Mouse (Mus musculus) limb, embryonic 12.5 days (tissue): Measurements from ENCODE around the gene Nrg3. TPM values are rescaled to one million over a fixed set of nuclear protein-coding genes. Genes with fewer than 3 reads are reported as not detected.

Experiments
- ATAC-seq: fragments of 200-750 bp; cut with Nextera tagmentation; 2 replicates; pipeline ENCODE4 v1.8.0; 2017; ENCODE audit warnings: low read depth, moderate TSS enrichment; ENCODE audit not compliant: insufficient number of reproducible peaks, insufficient read depth, low FRiP score, low TSS enrichment
- H3K27ac ChIP-seq: fragments of 300-500 bp; sonication (generic); 2 replicates; pipeline ENCODE4 v1.5.1; 2016; ENCODE audit warnings: mild to moderate bottlenecking, moderate library complexity
- H3K27me3 ChIP-seq: fragments of 300-500 bp; sonication (generic); 2 replicates; pipeline ENCODE4 v1.6.1; 2016; ENCODE audit warnings: mild to moderate bottlenecking, moderate library complexity
- H3K36me3 ChIP-seq: fragments of 300-500 bp; sonication (generic); 2 replicates; pipeline ENCODE4 v1.6.1; 2016; ENCODE audit warnings: mild to moderate bottlenecking, moderate library complexity
- H3K4me1 ChIP-seq: fragments of 300-500 bp; sonication (generic); replicated peaks from 2 replicates; pipeline ENCODE4 v1.6.1; 2016
- H3K4me2 ChIP-seq: fragments of 300-500 bp; sonication (generic); 2 replicates; pipeline ENCODE4 v1.6.1; 2016; ENCODE audit warnings: mild to moderate bottlenecking, moderate library complexity
- H3K4me3 ChIP-seq: fragments of 300-500 bp; sonication (generic); replicated peaks from 2 replicates; pipeline ENCODE4 v1.5.1; 2016; ENCODE audit warnings: mild to moderate bottlenecking
- H3K9ac ChIP-seq: fragments of 300-500 bp; sonication (generic); replicated peaks from 2 replicates; pipeline ENCODE4 v1.6.1; 2016; ENCODE audit warnings: mild to moderate bottlenecking, moderate library complexity
- H3K9me3 ChIP-seq: fragments of 300-500 bp; sonication (generic); 2 replicates; pipeline ENCODE4 v1.6.1; 2016; ENCODE audit warnings: mild to moderate bottlenecking, moderate library complexity
- WGBS: fragments of 180-500 bp; shearing (Covaris S2); methylation state at CpG from one replicate; pipeline ENCODE4 v1.1.7; 2016; 5-methylcytosine and 5-hydroxymethylcytosine counted together
- polyA plus RNA-seq: library from polyadenylated mRNA; unstranded; fragments of >200 nt; fragmentation: Nextera tagmentation; extraction: Ambion mirVana; gene quantifications from 2 replicates; pipeline ENCODE4 v1.2.1, GENCODE M21; 2016

Gene Nrg3
- polyA plus RNA-seq, 1 experiment from 2014 or later, result 0.14 TPM

- H3K4me1 ChIP-seq, result no peaks in the 10 kb centered on the region
- H3K9me3 ChIP-seq, result no peaks in the 10 kb centered on the region
- ATAC-seq, result no peak
- 80% methylated on average over 1 of the region's 1 CpGs for WGBS
- H3K9ac ChIP-seq, result no peak overlapping the region
- no peaks in the 10 kb centered on the region for H3K27me3 ChIP-seq
- no peaks in the 10 kb centered on the region for H3K36me3 ChIP-seq
- H3K4me2 ChIP-seq, result no peak overlapping the region
- H3K27ac ChIP-seq, result no peak overlapping the region
- no peak overlapping the region for H3K4me3 ChIP-seq
Observed at GRCm38 (mm10) chr14:39373220-39373619, 99.7 kb downstream of the Nrg3 start.

- no peaks in the 10 kb centered on the region for H3K36me3 ChIP-seq
- H3K4me3 ChIP-seq, result no peak overlapping the region
- H3K27me3 ChIP-seq, result no peaks in the 10 kb centered on the region
- no peak overlapping the region for H3K9ac ChIP-seq
- H3K27ac ChIP-seq, result no peak overlapping the region
- no peak overlapping the region for H3K4me2 ChIP-seq
- no peak for ATAC-seq
- H3K4me1 ChIP-seq, result no peaks in the 10 kb centered on the region
- WGBS, result 91% methylated on average over 2 of the region's 2 CpGs
- no peaks in the 10 kb centered on the region for H3K9me3 ChIP-seq
Observed at GRCm38 (mm10) chr14:39356251-39356650, 116.6 kb downstream of the Nrg3 start.

GRCm38 (mm10) chr14:39351979-39352737 lies 120.7 kb downstream of the Nrg3 start:
- no peak overlapping the region for H3K27ac ChIP-seq
- WGBS, result 79% methylated on average over 4 of the region's 4 CpGs

GRCm38 (mm10) chr14:39317424-39318110 lies 155.3 kb downstream of the Nrg3 start:
- ATAC-seq, result no peak
- Histone ChIP-seq H3K4me2 (no peak overlapping the region), H3K27me3 (no peaks in the 10 kb centered on the region), H3K36me3 (no peaks in the 10 kb centered on the region), H3K4me3 (no peak overlapping the region), H3K27ac (no peak overlapping the region), H3K9ac (no peak overlapping the region), H3K9me3 (no peaks in the 10 kb centered on the region), H3K4me1 (no peaks in the 10 kb centered on the region)
- 76% methylated on average over 4 of the region's 4 CpGs for WGBS

More at GRCm38 (mm10) chr14:39351979-39352737, 120.7 kb downstream of the Nrg3 start:
- Histone ChIP-seq H3K9me3 (no peaks in the 10 kb centered on the region), H3K4me2 (no peak overlapping the region), H3K4me3 (no peak overlapping the region), H3K9ac (no peak overlapping the region), H3K4me1 (no peaks in the 10 kb centered on the region), H3K27me3 (no peaks in the 10 kb centered on the region), H3K36me3 (no peaks in the 10 kb centered on the region)
- ATAC-seq, result no peak

GRCm38 (mm10) chr14:39314111-39314510 lies 158.8 kb downstream of the Nrg3 start:
- no peaks in the 10 kb centered on the region for H3K36me3 ChIP-seq
- H3K4me2 ChIP-seq, result no peak overlapping the region
- ATAC-seq, result no peak
- no peaks in the 10 kb centered on the region for H3K4me1 ChIP-seq
- no peak overlapping the region for H3K9ac ChIP-seq
- H3K27ac ChIP-seq, result no peak overlapping the region
- no peaks in the 10 kb centered on the region for H3K9me3 ChIP-seq
- no peak overlapping the region for H3K4me3 ChIP-seq
- H3K27me3 ChIP-seq, result no peaks in the 10 kb centered on the region

GRCm38 (mm10) chr14:39265121-39265520 lies 207.8 kb downstream of the Nrg3 start:
- Histone ChIP-seq H3K27me3 (no peaks in the 10 kb centered on the region), H3K4me1 (no peaks in the 10 kb centered on the region), H3K27ac (no peak overlapping the region), H3K36me3 (no peaks in the 10 kb centered on the region), H3K4me3 (no peak overlapping the region), H3K4me2 (no peak overlapping the region), H3K9ac (no peak overlapping the region), H3K9me3 (no peaks in the 10 kb centered on the region)
- 93% methylated on average over 1 of the region's 1 CpGs for WGBS
- ATAC-seq, result no peak

GRCm38 (mm10) chr14:39264422-39264821 lies 208.5 kb downstream of the Nrg3 start:
- ATAC-seq, result no peak

GRCm38 (mm10) chr14:39261016-39261415 lies 211.9 kb downstream of the Nrg3 start:
- H3K4me3 ChIP-seq, result no peak overlapping the region
- H3K9me3 ChIP-seq, result no peaks in the 10 kb centered on the region
- no peak overlapping the region for H3K4me2 ChIP-seq
- ATAC-seq, result no peak
- no peaks in the 10 kb centered on the region for H3K36me3 ChIP-seq
- no peak overlapping the region for H3K27ac ChIP-seq
- no peaks in the 10 kb centered on the region for H3K4me1 ChIP-seq
- H3K27me3 ChIP-seq, result no peaks in the 10 kb centered on the region
- H3K9ac ChIP-seq, result no peak overlapping the region
- WGBS, result 81% methylated on average over 1 of the region's 1 CpGs

More at GRCm38 (mm10) chr14:39264422-39264821, 208.5 kb downstream of the Nrg3 start:
- Histone ChIP-seq H3K4me1 (no peaks in the 10 kb centered on the region), H3K27ac (no peak overlapping the region), H3K4me2 (no peak overlapping the region), H3K9ac (no peak overlapping the region), H3K36me3 (no peaks in the 10 kb centered on the region), H3K4me3 (no peak overlapping the region), H3K27me3 (no peaks in the 10 kb centered on the region), H3K9me3 (no peaks in the 10 kb centered on the region)
- 88% methylated on average over 4 of the region's 4 CpGs for WGBS

GRCm38 (mm10) chr14:39255391-39255790 lies 217.5 kb downstream of the Nrg3 start:
- Histone ChIP-seq H3K27ac (no peak overlapping the region), H3K4me3 (no peak overlapping the region), H3K4me1 (no peaks in the 10 kb centered on the region), H3K36me3 (no peaks in the 10 kb centered on the region), H3K27me3 (no peaks in the 10 kb centered on the region), H3K4me2 (no peak overlapping the region), H3K9me3 (no peaks in the 10 kb centered on the region), H3K9ac (no peak overlapping the region)
- ATAC-seq, result no peak
- 53% methylated on average over 1 of the region's 1 CpGs for WGBS

GRCm38 (mm10) chr14:39240267-39240666 lies 232.6 kb downstream of the Nrg3 start:
- H3K4me1 ChIP-seq, result no peaks in the 10 kb centered on the region
- H3K9me3 ChIP-seq, result no peaks in the 10 kb centered on the region
- no peak overlapping the region for H3K4me2 ChIP-seq
- H3K4me3 ChIP-seq, result no peak overlapping the region
- no peaks in the 10 kb centered on the region for H3K36me3 ChIP-seq
- no peak overlapping the region for H3K9ac ChIP-seq
- 67% methylated on average over 2 of the region's 2 CpGs for WGBS
- no peak for ATAC-seq
- H3K27ac ChIP-seq, result no peak overlapping the region
- H3K27me3 ChIP-seq, result no peaks in the 10 kb centered on the region

- H3K4me3 ChIP-seq, result no peak overlapping the region
- no peak for ATAC-seq
- WGBS, result 88% methylated on average over 1 of the region's 1 CpGs
- H3K36me3 ChIP-seq, result no peaks in the 10 kb centered on the region
- H3K4me2 ChIP-seq, result no peak overlapping the region
- H3K9ac ChIP-seq, result no peak overlapping the region
- no peak overlapping the region for H3K27ac ChIP-seq
- H3K4me1 ChIP-seq, result no peaks in the 10 kb centered on the region
- no peaks in the 10 kb centered on the region for H3K27me3 ChIP-seq
- H3K9me3 ChIP-seq, result no peaks in the 10 kb centered on the region
Observed at GRCm38 (mm10) chr14:39211472-39211871, 261.4 kb downstream of the Nrg3 start.
